Mouse (Mus musculus): Measurements from ENCODE around the gene Cacna1a. TPM values are rescaled to one million over a fixed set of nuclear protein-coding genes. Genes with fewer than 3 reads are reported as not detected.

Cacna1a gene
- polyA plus RNA-seq, 1 experiment from 2014 or later, result 6.0 TPM

- Histone ChIP-seq H3K36me3 (replicated peaks; ENCODE audit: control insufficient read depth, insufficient read depth, low read depth, low read length) (no peaks in the 10 kb centered on the region), H3K9ac (replicated peaks; ENCODE audit: low read length) (no peak overlapping the region), H3K27me3 (ENCODE audit: control insufficient read depth, insufficient read depth, low read length) (peaks cover 12% of the 10 kb centered on the region), H3K27ac (replicated peaks; ENCODE audit: low read depth, low read length) (no peak overlapping the region), H3K4me2 (ENCODE audit: low read depth, low read length) (no peak overlapping the region), H3K4me1 (ENCODE audit: control insufficient read depth, insufficient read depth, low read length) (no peaks in the 10 kb centered on the region), H3K9me3 (replicated peaks; ENCODE audit: control insufficient read depth, low read length) (no peaks in the 10 kb centered on the region), H3K4me3 (ENCODE audit: low read depth, low read length) (no peak overlapping the region)
- ATAC-seq (replicated peaks; ENCODE audit: insufficient number of reproducible peaks, low FRiP score, low TSS enrichment, low read depth) (no peak), DNase-seq (ENCODE audit: low spot score) (no peak)
- WGBS, result 85% methylated on average over 8 of the region's 8 CpGs
Observed at GRCm38 (mm10) chr8:84553106-84553505, 164.9 kb downstream of the Cacna1a start.

GRCm38 (mm10) chr8:84553617-84554016, 165.4 kb downstream of the Cacna1a start:
- 85% methylated on average over 4 of the region's 4 CpGs for WGBS
- H3K9me3 ChIP-seq (replicated peaks; ENCODE audit: control insufficient read depth, low read length), result no peaks in the 10 kb centered on the region

GRCm38 (mm10) chr8:84554301-84555027, 166.2 kb downstream of the Cacna1a start:
- 52% methylated on average over 14 of the region's 14 CpGs for WGBS

More at GRCm38 (mm10) chr8:84553617-84554016, 165.4 kb downstream of the Cacna1a start:
- Histone ChIP-seq H3K9ac (replicated peaks; ENCODE audit: low read length) (no peak overlapping the region), H3K27me3 (ENCODE audit: control insufficient read depth, insufficient read depth, low read length) (peaks cover 17% of the 10 kb centered on the region), H3K36me3 (replicated peaks; ENCODE audit: control insufficient read depth, insufficient read depth, low read depth, low read length) (no peaks in the 10 kb centered on the region), H3K4me3 (ENCODE audit: low read depth, low read length) (no peak overlapping the region), H3K4me1 (ENCODE audit: control insufficient read depth, insufficient read depth, low read length) (no peaks in the 10 kb centered on the region), H3K27ac (replicated peaks; ENCODE audit: low read depth, low read length) (no peak overlapping the region), H3K4me2 (ENCODE audit: low read depth, low read length) (no peak overlapping the region)
- no peak for ATAC-seq (replicated peaks; ENCODE audit: insufficient number of reproducible peaks, low FRiP score, low TSS enrichment, low read depth)
- no peak for DNase-seq (ENCODE audit: low spot score)

GRCm38 (mm10) chr8:84555269-84555668, 167.0 kb downstream of the Cacna1a start:
- Histone ChIP-seq H3K9me3 (replicated peaks; ENCODE audit: control insufficient read depth, low read length) (no peaks in the 10 kb centered on the region), H3K4me2 (ENCODE audit: low read depth, low read length) (no peak overlapping the region), H3K36me3 (replicated peaks; ENCODE audit: control insufficient read depth, insufficient read depth, low read depth, low read length) (no peaks in the 10 kb centered on the region), H3K27ac (replicated peaks; ENCODE audit: low read depth, low read length) (no peak overlapping the region), H3K9ac (replicated peaks; ENCODE audit: low read length) (no peak overlapping the region), H3K4me3 (ENCODE audit: low read depth, low read length) (no peak overlapping the region), H3K4me1 (ENCODE audit: control insufficient read depth, insufficient read depth, low read length) (no peaks in the 10 kb centered on the region), H3K27me3 (ENCODE audit: control insufficient read depth, insufficient read depth, low read length) (peaks cover 33% of the 10 kb centered on the region)
- WGBS, result 72% methylated on average over 7 of the region's 7 CpGs
- no peak for DNase-seq (ENCODE audit: low spot score)
- ATAC-seq (replicated peaks; ENCODE audit: insufficient number of reproducible peaks, low FRiP score, low TSS enrichment, low read depth), result no peak

More at GRCm38 (mm10) chr8:84554301-84555027, 166.2 kb downstream of the Cacna1a start:
- no peaks in the 10 kb centered on the region for H3K9me3 ChIP-seq (replicated peaks; ENCODE audit: control insufficient read depth, low read length)
- no peak overlapping the region for H3K4me3 ChIP-seq (ENCODE audit: low read depth, low read length)
- no peaks in the 10 kb centered on the region for H3K36me3 ChIP-seq (replicated peaks; ENCODE audit: control insufficient read depth, insufficient read depth, low read depth, low read length)
- peaks cover 25% of the 10 kb centered on the region for H3K27me3 ChIP-seq (ENCODE audit: control insufficient read depth, insufficient read depth, low read length)
- no peak for ATAC-seq (replicated peaks; ENCODE audit: insufficient number of reproducible peaks, low FRiP score, low TSS enrichment, low read depth)
- H3K4me1 ChIP-seq (ENCODE audit: control insufficient read depth, insufficient read depth, low read length), result no peaks in the 10 kb centered on the region
- no peak overlapping the region for H3K27ac ChIP-seq (replicated peaks; ENCODE audit: low read depth, low read length)
- DNase-seq (ENCODE audit: low spot score), result peak; percentile 67
- no peak overlapping the region for H3K4me2 ChIP-seq (ENCODE audit: low read depth, low read length)
- H3K9ac ChIP-seq (replicated peaks; ENCODE audit: low read length), result no peak overlapping the region

- H3K4me3 ChIP-seq (ENCODE audit: low read depth, low read length), result no peak overlapping the region
- H3K27me3 ChIP-seq (ENCODE audit: control insufficient read depth, insufficient read depth, low read length), result peaks cover 37% of the 10 kb centered on the region
- H3K36me3 ChIP-seq (replicated peaks; ENCODE audit: control insufficient read depth, insufficient read depth, low read depth, low read length), result no peaks in the 10 kb centered on the region
- H3K4me1 ChIP-seq (ENCODE audit: control insufficient read depth, insufficient read depth, low read length), result no peaks in the 10 kb centered on the region
- no peak overlapping the region for H3K4me2 ChIP-seq (ENCODE audit: low read depth, low read length)
- H3K9me3 ChIP-seq (replicated peaks; ENCODE audit: control insufficient read depth, low read length), result no peaks in the 10 kb centered on the region
- no peak overlapping the region for H3K27ac ChIP-seq (replicated peaks; ENCODE audit: low read depth, low read length)
- 75% methylated on average over 4 of the region's 4 CpGs for WGBS
- DNase-seq (ENCODE audit: low spot score), result no peak
- no peak overlapping the region for H3K9ac ChIP-seq (replicated peaks; ENCODE audit: low read length)
- no peak for ATAC-seq (replicated peaks; ENCODE audit: insufficient number of reproducible peaks, low FRiP score, low TSS enrichment, low read depth)
Observed at GRCm38 (mm10) chr8:84557936-84558335, 169.7 kb downstream of the Cacna1a start.

- ATAC-seq (replicated peaks; ENCODE audit: insufficient number of reproducible peaks, low FRiP score, low TSS enrichment, low read depth), result no peak
- DNase-seq (ENCODE audit: low spot score), result peak; percentile 25
- WGBS, result under 1% methylated on average over 84 of the region's 84 CpGs
- Histone ChIP-seq H3K27ac (replicated peaks; ENCODE audit: low read depth, low read length) (no peak overlapping the region; the same call in 1 of the 2 replicates), H3K27me3 (ENCODE audit: control insufficient read depth, insufficient read depth, low read length) (peaks cover 37% of the 10 kb centered on the region), H3K4me2 (ENCODE audit: low read depth, low read length) (peak overlapping the region; percentile 74), H3K36me3 (replicated peaks; ENCODE audit: control insufficient read depth, insufficient read depth, low read depth, low read length) (no peaks in the 10 kb centered on the region), H3K4me3 (ENCODE audit: low read depth, low read length) (peak overlapping the region; percentile 45), H3K9ac (replicated peaks; ENCODE audit: low read length) (no peak overlapping the region), H3K4me1 (ENCODE audit: control insufficient read depth, insufficient read depth, low read length) (no peaks in the 10 kb centered on the region), H3K9me3 (replicated peaks; ENCODE audit: control insufficient read depth, low read length) (no peaks in the 10 kb centered on the region)
Observed at GRCm38 (mm10) chr8:84559121-84559604, 170.9 kb downstream of the Cacna1a start.

GRCm38 (mm10) chr8:84561698-84562097, 173.5 kb downstream of the Cacna1a start:
- peaks cover 31% of the 10 kb centered on the region for H3K27me3 ChIP-seq (ENCODE audit: control insufficient read depth, insufficient read depth, low read length)
- ATAC-seq (replicated peaks; ENCODE audit: insufficient number of reproducible peaks, low FRiP score, low TSS enrichment, low read depth) (no peak), DNase-seq (ENCODE audit: low spot score) (no peak)
- no peak overlapping the region for H3K27ac ChIP-seq (replicated peaks; ENCODE audit: low read depth, low read length)
- H3K4me1 ChIP-seq (ENCODE audit: control insufficient read depth, insufficient read depth, low read length), result no peaks in the 10 kb centered on the region
- H3K4me3 ChIP-seq (ENCODE audit: low read depth, low read length), result no peak overlapping the region
- H3K9ac ChIP-seq (replicated peaks; ENCODE audit: low read length), result no peak overlapping the region
- no peak overlapping the region for H3K4me2 ChIP-seq (ENCODE audit: low read depth, low read length)
- H3K9me3 ChIP-seq (replicated peaks; ENCODE audit: control insufficient read depth, low read length), result no peaks in the 10 kb centered on the region
- WGBS, result 85% methylated on average over 4 of the region's 4 CpGs
- H3K36me3 ChIP-seq (replicated peaks; ENCODE audit: control insufficient read depth, insufficient read depth, low read depth, low read length), result no peaks in the 10 kb centered on the region

- no peak overlapping the region for H3K9ac ChIP-seq (replicated peaks; ENCODE audit: low read length)
- no peak for ATAC-seq (replicated peaks; ENCODE audit: insufficient number of reproducible peaks, low FRiP score, low TSS enrichment, low read depth)
- 87% methylated on average over 1 of the region's 1 CpGs for WGBS
- H3K4me3 ChIP-seq (ENCODE audit: low read depth, low read length), result no peak overlapping the region
- no peaks in the 10 kb centered on the region for H3K4me1 ChIP-seq (ENCODE audit: control insufficient read depth, insufficient read depth, low read length)
- H3K36me3 ChIP-seq (replicated peaks; ENCODE audit: control insufficient read depth, insufficient read depth, low read depth, low read length), result no peaks in the 10 kb centered on the region
- peaks cover 16% of the 10 kb centered on the region for H3K27me3 ChIP-seq (ENCODE audit: control insufficient read depth, insufficient read depth, low read length)
- H3K27ac ChIP-seq (replicated peaks; ENCODE audit: low read depth, low read length), result no peak overlapping the region
- DNase-seq (ENCODE audit: low spot score), result no peak
- no peak overlapping the region for H3K4me2 ChIP-seq (ENCODE audit: low read depth, low read length)
- H3K9me3 ChIP-seq (replicated peaks; ENCODE audit: control insufficient read depth, low read length), result no peaks in the 10 kb centered on the region
Observed at GRCm38 (mm10) chr8:84564042-84564441, 175.8 kb downstream of the Cacna1a start.
